Mouse (Mus musculus) E14TG2a.4 (cell line): Measurements from ENCODE around the gene Gucy1b2.

ENCODE experiments used
- H3K27me3 ChIP-seq: 2 replicates; pipeline ENCODE4 v1.6.1; 2014; ENCODE audit warnings: low read length, control low read depth; ENCODE audit not compliant: insufficient read depth
- H3K36me3 ChIP-seq: 2 replicates; pipeline ENCODE4 v1.6.1; 2014; ENCODE audit warnings: low read length, control low read depth; ENCODE audit not compliant: insufficient read depth
- H3K4me1 ChIP-seq: replicated peaks from 2 replicates; pipeline ENCODE4 v1.6.1; 2014; ENCODE audit warnings: low read depth, low read length, control low read depth
- H3K4me3 ChIP-seq: replicated peaks from 2 replicates; pipeline ENCODE4 v1.5.1; 2014; ENCODE audit warnings: mild to moderate bottlenecking, low read length
- H3K9me3 ChIP-seq: 2 replicates; pipeline ENCODE4 v1.6.1; 2014; ENCODE audit warnings: low read length, control low read depth
- CTCF ChIP-seq: conservative IDR thresholded peaks from 2 replicates; pipeline ENCODE4 v1.5.1; 2014; ENCODE audit warnings: low read length
- NANOG ChIP-seq: IDR thresholded peaks from 2 replicates; pipeline ENCODE4 v1.6.1; 2014; ENCODE audit warnings: borderline replicate concordance, low read length, mixed read lengths
- POU5F1 ChIP-seq: IDR thresholded peaks from 2 replicates; pipeline ENCODE4 v1.6.1; 2014; ENCODE audit warnings: low read length, borderline replicate concordance

Gucy1b2 gene

GRCm38 (mm10) chr14:62474481-62474880 lies 18.4 kb upstream of the Gucy1b2 start:
- Histone ChIP-seq H3K4me3 (no peak overlapping the region), H3K27me3 (peaks cover 11% of the 10 kb centered on the region), H3K36me3 (no peaks in the 10 kb centered on the region), H3K9me3 (peaks cover 14% of the 10 kb centered on the region), H3K4me1 (no peaks in the 10 kb centered on the region)
- TF ChIP-seq NANOG, result no peak
- peak; percentile 24; the same call in 1 of the 2 replicates for TF ChIP-seq CTCF
- no peak for TF ChIP-seq POU5F1

GRCm38 (mm10) chr14:62472061-62472460 lies 16.0 kb upstream of the Gucy1b2 start:
- Histone ChIP-seq H3K9me3 (peaks cover 14% of the 10 kb centered on the region), H3K27me3 (no peaks in the 10 kb centered on the region), H3K4me3 (no peak overlapping the region), H3K36me3 (no peaks in the 10 kb centered on the region), H3K4me1 (no peaks in the 10 kb centered on the region)
- TF ChIP-seq POU5F1 (no peak), NANOG (no peak), CTCF (no peak)

- Histone ChIP-seq H3K4me1 (peaks cover 19% of the 10 kb centered on the region), H3K9me3 (peaks cover 3% of the 10 kb centered on the region)
- TF ChIP-seq POU5F1 (no peak), NANOG (no peak), CTCF (no peak)
Measured at GRCm38 (mm10) chr14:62468753-62469125, 12.7 kb upstream of the Gucy1b2 start.

GRCm38 (mm10) chr14:62468119-62468752 lies 12.1 kb upstream of the Gucy1b2 start:
- H3K27me3 ChIP-seq, result peaks cover 11% of the 10 kb centered on the region
- no peaks in the 10 kb centered on the region for H3K9me3 ChIP-seq
- TF ChIP-seq NANOG (no peak), POU5F1 (no peak), CTCF (no peak)
- H3K4me1 ChIP-seq, result peaks cover 22% of the 10 kb centered on the region
- no peaks in the 10 kb centered on the region for H3K36me3 ChIP-seq
- H3K4me3 ChIP-seq, result no peak overlapping the region

More at GRCm38 (mm10) chr14:62468753-62469125, 12.7 kb upstream of the Gucy1b2 start:
- no peak overlapping the region for H3K4me3 ChIP-seq
- H3K27me3 ChIP-seq, result peaks cover 6% of the 10 kb centered on the region
- no peaks in the 10 kb centered on the region for H3K36me3 ChIP-seq

- Histone ChIP-seq H3K36me3 (no peaks in the 10 kb centered on the region), H3K4me3 (peak overlapping the region; percentile 61), H3K9me3 (no peaks in the 10 kb centered on the region), H3K27me3 (peaks cover 15% of the 10 kb centered on the region), H3K4me1 (peaks cover 22% of the 10 kb centered on the region)
- TF ChIP-seq NANOG (no peak), POU5F1 (no peak)
Measured at GRCm38 (mm10) chr14:62464966-62465365, 8.9 kb upstream of the Gucy1b2 start.

- no peaks in the 10 kb centered on the region for H3K9me3 ChIP-seq
- H3K27me3 ChIP-seq, result peaks cover 15% of the 10 kb centered on the region
- H3K4me3 ChIP-seq, result no peak overlapping the region
- no peaks in the 10 kb centered on the region for H3K36me3 ChIP-seq
- peaks cover 20% of the 10 kb centered on the region for H3K4me1 ChIP-seq
- 0 out of 2 replicates have a peak, but pooled peaks have one; percentile 17 for TF ChIP-seq CTCF
- TF ChIP-seq NANOG, result no peak
Measured at GRCm38 (mm10) chr14:62459541-62459940, 3.5 kb upstream of the Gucy1b2 start.

GRCm38 (mm10) chr14:62457420-62458181 lies 1.5 kb upstream of the Gucy1b2 start:
- Histone ChIP-seq H3K27me3 (peaks cover 8% of the 10 kb centered on the region; the same call in 1 of the 2 replicates), H3K9me3 (no peaks in the 10 kb centered on the region), H3K36me3 (no peaks in the 10 kb centered on the region), H3K4me1 (peaks cover 9% of the 10 kb centered on the region), H3K4me3 (no peak overlapping the region)
- no peak; the same call in 1 of the 2 replicates for TF ChIP-seq CTCF
- TF ChIP-seq NANOG, result no peak
- TF ChIP-seq POU5F1, result no peak

GRCm38 (mm10) chr14:62455570-62455879 lies 564 bp downstream of the Gucy1b2 start:
- Histone ChIP-seq H3K4me3 (no peak overlapping the region), H3K4me1 (peaks cover 9% of the 10 kb centered on the region), H3K27me3 (peaks cover 8% of the 10 kb centered on the region; the same call in 1 of the 2 replicates), H3K9me3 (no peaks in the 10 kb centered on the region), H3K36me3 (no peaks in the 10 kb centered on the region)
- TF ChIP-seq CTCF, result no peak
- TF ChIP-seq POU5F1, result no peak
- no peak for TF ChIP-seq NANOG

GRCm38 (mm10) chr14:62454760-62455569 lies 1.1 kb downstream of the Gucy1b2 start:
- H3K4me1 ChIP-seq, result peaks cover 9% of the 10 kb centered on the region
- no peak overlapping the region for H3K4me3 ChIP-seq
- peaks cover 8% of the 10 kb centered on the region; the same call in 1 of the 2 replicates for H3K27me3 ChIP-seq
- H3K9me3 ChIP-seq, result no peaks in the 10 kb centered on the region
- H3K36me3 ChIP-seq, result no peaks in the 10 kb centered on the region
- no peak for TF ChIP-seq NANOG
- TF ChIP-seq CTCF, result no peak
- no peak for TF ChIP-seq POU5F1
